Mouse (Mus musculus) kidney, embryonic 14.5 days (tissue): ENCODE results near the gene Ppan. TPM values are rescaled to one million over a fixed set of nuclear protein-coding genes. Genes with fewer than 3 reads are reported as not detected.

Experiments
- ATAC-seq: fragments of 200-750 bp; cut with Nextera tagmentation; 2 replicates; pipeline ENCODE4 v1.8.0; 2017; ENCODE audit warnings: moderate number of reproducible peaks, mild to moderate bottlenecking, moderate TSS enrichment, moderate library complexity; ENCODE audit not compliant: low FRiP score, low TSS enrichment
- H3K27ac ChIP-seq: fragments of 300-500 bp; sonication (generic); 2 replicates; pipeline ENCODE4 v1.5.1; 2014; ENCODE audit warnings: low read depth, mild to moderate bottlenecking, low read length, moderate library complexity, mixed read lengths
- H3K27me3 ChIP-seq: fragments of 300-500 bp; sonication (generic); 2 replicates; pipeline ENCODE4 v1.6.1; 2014; ENCODE audit warnings: mild to moderate bottlenecking, low read length; ENCODE audit not compliant: control insufficient read depth, insufficient read depth
- H3K36me3 ChIP-seq: fragments of 300-500 bp; sonication (generic); 2 replicates; pipeline ENCODE4 v1.6.1; 2014; ENCODE audit warnings: low read length, mixed read lengths; ENCODE audit not compliant: control insufficient read depth, insufficient read depth
- H3K4me1 ChIP-seq: fragments of 300-500 bp; sonication (generic); 2 replicates; pipeline ENCODE4 v1.6.1; 2014; ENCODE audit warnings: low read length, mixed read lengths; ENCODE audit not compliant: control insufficient read depth, insufficient read depth
- H3K4me2 ChIP-seq: fragments of 300-500 bp; sonication (generic); replicated peaks from 2 replicates; pipeline ENCODE4 v1.6.1; 2014; ENCODE audit warnings: low read depth, mild to moderate bottlenecking, low read length
- H3K4me3 ChIP-seq: fragments of 300-500 bp; sonication (generic); 2 replicates; pipeline ENCODE4 v1.5.1; 2014; ENCODE audit warnings: mild to moderate bottlenecking, low read length
- H3K9ac ChIP-seq: fragments of 300-500 bp; sonication (generic); 2 replicates; pipeline ENCODE4 v1.6.1; 2014; ENCODE audit warnings: low read depth, mild to moderate bottlenecking, low read length, moderate library complexity
- H3K9me3 ChIP-seq: fragments of 300-500 bp; sonication (generic); 2 replicates; pipeline ENCODE4 v1.6.1; 2016; ENCODE audit warnings: low read length; ENCODE audit not compliant: control insufficient read depth
- WGBS: fragments of 180-500 bp; shearing (Covaris S2); extraction: QIAGEN DNeasy Blood & Tissue Kit; methylation state at CpG from one replicate; pipeline ENCODE4 v1.1.7; 2014; 5-methylcytosine and 5-hydroxymethylcytosine counted together
- polyA plus RNA-seq: library from polyadenylated mRNA; unstranded; fragments of >200 nt; fragmentation: Nextera tagmentation; extraction: Ambion mirVana; gene quantifications from 2 replicates; pipeline ENCODE4 v1.2.1, GENCODE M21; 2014

Gene Ppan
- polyA plus RNA-seq, 1 experiment from 2014 or later: 90.0 TPM

GRCm38 (mm10) chr9:20890411-20890810, 2.4 kb downstream of the Ppan start:
- ATAC-seq: no peak
- Histone ChIP-seq H3K27ac (no peak overlapping the region), H3K27me3 (no peaks in the 10 kb centered on the region), H3K4me3 (no peak overlapping the region), H3K36me3 (peaks cover 63% of the 10 kb centered on the region), H3K9me3 (no peaks in the 10 kb centered on the region), H3K9ac (no peak overlapping the region), H3K4me1 (0 out of 2 replicates have a peak, but pooled peaks cover 5% of the 10 kb centered on the region), H3K4me2 (no peak overlapping the region)
- 91% methylated on average over 5 of the region's 5 CpGs for WGBS

- Histone ChIP-seq H3K27ac (no peak overlapping the region), H3K9me3 (no peaks in the 10 kb centered on the region), H3K9ac (no peak overlapping the region), H3K4me3 (no peak overlapping the region), H3K27me3 (no peaks in the 10 kb centered on the region), H3K4me2 (no peak overlapping the region), H3K4me1 (0 out of 2 replicates have a peak, but pooled peaks cover 5% of the 10 kb centered on the region), H3K36me3 (peaks cover 72% of the 10 kb centered on the region)
- 70% methylated on average over 26 of the region's 26 CpGs for WGBS
- ATAC-seq: no peak
Measured at GRCm38 (mm10) chr9:20891339-20892103, 3.5 kb downstream of the Ppan start.

DNA sequence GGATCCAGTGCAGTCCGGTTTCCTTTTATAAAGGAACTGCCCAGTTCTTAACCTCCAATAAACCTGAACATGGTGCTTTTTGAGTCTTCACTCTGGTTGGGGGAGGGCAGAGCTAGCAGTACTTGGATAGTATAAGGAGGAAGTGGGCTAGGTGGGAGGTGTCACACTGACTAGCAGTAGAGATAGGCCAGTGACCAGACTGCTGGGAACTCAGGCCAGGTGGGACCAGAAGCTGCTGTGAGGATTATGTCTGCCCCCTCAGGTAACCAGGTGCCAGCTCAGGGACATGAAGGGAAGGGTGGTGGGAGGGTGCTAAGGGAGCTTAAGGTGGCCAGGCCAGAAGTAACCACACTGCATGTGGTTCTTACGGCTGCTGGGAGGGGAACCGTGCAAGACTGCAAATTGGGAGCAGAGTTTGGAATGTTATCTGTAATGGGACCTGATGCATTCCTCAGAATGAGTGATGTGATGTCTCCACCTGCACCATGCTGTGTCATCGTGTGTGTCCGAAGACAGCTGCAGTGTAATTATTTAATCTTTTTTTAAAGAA, 4.2 kb downstream of the Ppan start:
- no peak overlapping the region for H3K4me3 ChIP-seq
- WGBS: 77% methylated on average over 5 of the region's 5 CpGs
- no peak overlapping the region for H3K4me2 ChIP-seq
- ATAC-seq: no peak
- peaks cover 79% of the 10 kb centered on the region for H3K36me3 ChIP-seq
- H3K9ac ChIP-seq: no peak overlapping the region
- peaks cover 8% of the 10 kb centered on the region for H3K4me1 ChIP-seq
- no peaks in the 10 kb centered on the region for H3K9me3 ChIP-seq
- H3K27ac ChIP-seq: no peak overlapping the region
- no peaks in the 10 kb centered on the region for H3K27me3 ChIP-seq

- Histone ChIP-seq H3K36me3 (peaks cover 83% of the 10 kb centered on the region), H3K4me2 (no peak overlapping the region), H3K27ac (no peak overlapping the region), H3K4me1 (peaks cover 13% of the 10 kb centered on the region), H3K27me3 (no peaks in the 10 kb centered on the region), H3K9ac (0 out of 2 replicates have a peak overlapping the region, but pooled peaks have one; percentile 18), H3K9me3 (no peaks in the 10 kb centered on the region), H3K4me3 (no peak overlapping the region)
- WGBS: 63% methylated on average over 5 of the region's 5 CpGs
- no peak for ATAC-seq
Measured at GRCm38 (mm10) chr9:20893069-20893468, 5.1 kb downstream of the Ppan start.

GRCm38 (mm10) chr9:20893590-20894343, 5.8 kb downstream of the Ppan start:
- WGBS: 89% methylated on average over 13 of the region's 13 CpGs
- Histone ChIP-seq H3K9ac (no peak overlapping the region), H3K9me3 (no peaks in the 10 kb centered on the region), H3K36me3 (peaks cover 83% of the 10 kb centered on the region), H3K27me3 (no peaks in the 10 kb centered on the region), H3K4me2 (no peak overlapping the region), H3K27ac (no peak overlapping the region), H3K4me3 (no peak overlapping the region), H3K4me1 (peaks cover 13% of the 10 kb centered on the region)
- no peak for ATAC-seq

DNA sequence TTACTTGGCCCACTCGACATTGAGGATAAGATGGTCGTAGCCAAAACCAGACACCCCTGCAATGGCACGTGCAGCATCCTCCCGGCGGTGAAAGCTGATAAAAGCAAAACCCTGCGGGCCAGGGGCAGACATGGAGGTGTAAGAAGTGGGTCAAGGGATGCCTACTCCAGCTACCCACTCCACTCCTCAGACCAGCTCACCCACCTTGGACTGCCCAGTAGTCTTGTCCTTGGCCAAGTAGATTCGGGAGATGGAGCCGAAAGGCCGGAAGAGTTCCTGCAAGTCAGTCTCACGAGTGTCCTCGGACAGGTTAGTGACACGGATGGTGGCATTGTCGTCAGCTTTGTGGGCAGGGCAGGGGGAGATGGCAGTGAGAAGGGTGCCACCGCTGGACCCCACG, 6.7 kb downstream of the Ppan start:
- WGBS: 89% methylated on average over 15 of the region's 15 CpGs
- Histone ChIP-seq H3K4me1 (peaks cover 8% of the 10 kb centered on the region), H3K4me3 (no peak overlapping the region), H3K27ac (no peak overlapping the region), H3K27me3 (no peaks in the 10 kb centered on the region), H3K9ac (no peak overlapping the region; the same call in 1 of the 2 replicates), H3K4me2 (no peak overlapping the region), H3K36me3 (peaks cover 78% of the 10 kb centered on the region), H3K9me3 (no peaks in the 10 kb centered on the region)
- no peak for ATAC-seq

GRCm38 (mm10) chr9:20895382-20895781, 7.4 kb downstream of the Ppan start:
- no peak overlapping the region for H3K9ac ChIP-seq
- peaks cover 70% of the 10 kb centered on the region for H3K36me3 ChIP-seq
- H3K27ac ChIP-seq: no peak overlapping the region
- H3K4me1 ChIP-seq: peaks cover 8% of the 10 kb centered on the region
- 94% methylated on average over 9 of the region's 9 CpGs for WGBS
- H3K4me3 ChIP-seq: no peak overlapping the region
- H3K4me2 ChIP-seq: no peak overlapping the region
- ATAC-seq: no peak
- H3K9me3 ChIP-seq: no peaks in the 10 kb centered on the region
- H3K27me3 ChIP-seq: no peaks in the 10 kb centered on the region

GRCm38 (mm10) chr9:20897736-20898510, 9.9 kb downstream of the Ppan start:
- peak overlapping the region; percentile 91 for H3K9ac ChIP-seq
- no peak overlapping the region for H3K27ac ChIP-seq
- peaks cover 8% of the 10 kb centered on the region for H3K4me1 ChIP-seq
- 4% methylated on average over 37 of the region's 39 CpGs for WGBS
- H3K36me3 ChIP-seq: peaks cover 45% of the 10 kb centered on the region
- H3K4me2 ChIP-seq: peak overlapping the region; percentile 86
- peak; percentile 63 for ATAC-seq
- H3K9me3 ChIP-seq: no peaks in the 10 kb centered on the region
- H3K27me3 ChIP-seq: no peaks in the 10 kb centered on the region
- peak overlapping the region; percentile 94 for H3K4me3 ChIP-seq
